7 mouse cellular contexts compared by ENCODE assay signal in genomic region chr13:102664843-102665587, GRCm38 (mm10). TPM values are rescaled to one million over a fixed set of nuclear protein-coding genes. Genes with fewer than 3 reads are reported as not detected.
DNase-seq lines count a peak whose midpoint lies in the region; ATAC-seq and TF ChIP-seq lines count a peak whose summit lies in the region.

No protein-coding gene starts in this region.

- peak; percentile 87 for DNase-seq in R1 (ENCODE audit: low read depth, low spot score)
- peak; percentile 75 for DNase-seq in liver, postnatal 0 days
- DNase-seq in thymus, postnatal 10 days (ENCODE audit: low spot score in 2 of 2): peak; percentile 84 to 92

- no peak overlapping the region for H3K9ac ChIP-seq in forebrain, embryonic 15.5 days (replicated peaks)
- no peak overlapping the region for H3K9ac ChIP-seq in intestine, embryonic 15.5 days
- H3K9ac ChIP-seq in liver, postnatal 0 days (replicated peaks): no peak overlapping the region
- no peak overlapping the region for H3K9ac ChIP-seq in neural tube, embryonic 12.5 days

- H3K27ac ChIP-seq in forebrain, embryonic 15.5 days (replicated peaks): no peak overlapping the region
- H3K27ac ChIP-seq in intestine, embryonic 15.5 days: no peak overlapping the region
- peak overlapping the region; percentile 66 for H3K27ac ChIP-seq in liver, postnatal 0 days (ENCODE audit: low read depth)
- H3K27ac ChIP-seq in neural tube, embryonic 12.5 days: no peak overlapping the region

- 58% methylated on average over 12 of the region's 12 CpGs for WGBS in forebrain, embryonic 15.5 days
- 59% methylated on average over 12 of the region's 12 CpGs for WGBS in intestine, embryonic 15.5 days
- 28% methylated on average over 12 of the region's 12 CpGs for WGBS in liver, postnatal 0 days (ENCODE audit: insufficient replicate concordance)
- 52% methylated on average over 12 of the region's 12 CpGs for WGBS in neural tube, embryonic 12.5 days

- H3K4me3 ChIP-seq in E14TG2a.4 (replicated peaks; ENCODE audit: low read length): peak overlapping the region; percentile 48
- H3K4me3 ChIP-seq in forebrain, embryonic 15.5 days: peak overlapping the region; percentile 14
- no peak overlapping the region for H3K4me3 ChIP-seq in intestine, embryonic 15.5 days (replicated peaks)
- H3K4me3 ChIP-seq in liver, postnatal 0 days (ENCODE audit: low read depth, low read length): peak overlapping the region; percentile 28
- no peak overlapping the region for H3K4me3 ChIP-seq in neural tube, embryonic 12.5 days

- H3K36me3 ChIP-seq in E14TG2a.4 (ENCODE audit: insufficient read depth, low read length): no peaks in the 10 kb centered on the region
- no peaks in the 10 kb centered on the region for H3K36me3 ChIP-seq in forebrain, embryonic 15.5 days
- no peaks in the 10 kb centered on the region for H3K36me3 ChIP-seq in intestine, embryonic 15.5 days
- no peaks in the 10 kb centered on the region for H3K36me3 ChIP-seq in liver, postnatal 0 days (replicated peaks; ENCODE audit: insufficient read depth, low read length)
- no peaks in the 10 kb centered on the region for H3K36me3 ChIP-seq in neural tube, embryonic 12.5 days

- H3K4me1 ChIP-seq in E14TG2a.4 (replicated peaks; ENCODE audit: low read depth, low read length): peaks cover 15% of the 10 kb centered on the region
- no peaks in the 10 kb centered on the region for H3K4me1 ChIP-seq in forebrain, embryonic 15.5 days
- H3K4me1 ChIP-seq in intestine, embryonic 15.5 days (replicated peaks): 0 out of 2 replicates have a peak, but pooled peaks cover 2% of the 10 kb centered on the region
- H3K4me1 ChIP-seq in liver, postnatal 0 days (ENCODE audit: insufficient read depth): peaks cover 27% of the 10 kb centered on the region
- H3K4me1 ChIP-seq in neural tube, embryonic 12.5 days: no peaks in the 10 kb centered on the region

- H3K4me2 ChIP-seq in forebrain, embryonic 15.5 days (replicated peaks): peak overlapping the region; percentile 17; the same call in 1 of the 2 replicates
- peak overlapping the region; percentile 15 for H3K4me2 ChIP-seq in intestine, embryonic 15.5 days (replicated peaks)
- peak overlapping the region; percentile 64 for H3K4me2 ChIP-seq in liver, postnatal 0 days (ENCODE audit: low read depth, low read length)
- H3K4me2 ChIP-seq in neural tube, embryonic 12.5 days (replicated peaks): peak overlapping the region; percentile 34

- TF ChIP-seq EP300 in liver, postnatal 0 days (IDR thresholded peaks at IDR 0.05; ENCODE audit: low read depth): no peak

- peak; percentile 75 for TF ChIP-seq CTCF in E14TG2a.4 (conservative IDR thresholded peaks at IDR 0.05; ENCODE audit: low read length)
- peak; percentile 77 for TF ChIP-seq CTCF in liver, postnatal 0 days (IDR thresholded peaks at IDR 0.05; ENCODE audit: low read depth)

- ATAC-seq in forebrain, embryonic 15.5 days (replicated peaks): peak; percentile 57; the same call in 1 of the 2 replicates
- ATAC-seq in intestine, embryonic 15.5 days: no peak
- peak; percentile 70 for ATAC-seq in liver, postnatal 0 days
- ATAC-seq in neural tube, embryonic 12.5 days (ENCODE audit: low FRiP score, low read depth): no peak

- H3K27me3 ChIP-seq in E14TG2a.4 (ENCODE audit: insufficient read depth, low read length): peaks cover 26% of the 10 kb centered on the region
- H3K27me3 ChIP-seq in forebrain, embryonic 15.5 days: no peaks in the 10 kb centered on the region
- H3K27me3 ChIP-seq in intestine, embryonic 15.5 days (replicated peaks): no peaks in the 10 kb centered on the region
- H3K27me3 ChIP-seq in liver, postnatal 0 days (ENCODE audit: insufficient read depth, low read length): no peaks in the 10 kb centered on the region
- H3K27me3 ChIP-seq in neural tube, embryonic 12.5 days (replicated peaks): no peaks in the 10 kb centered on the region

- H3K9me3 ChIP-seq in E14TG2a.4 (ENCODE audit: low read length): no peaks in the 10 kb centered on the region
- H3K9me3 ChIP-seq in forebrain, embryonic 15.5 days: no peaks in the 10 kb centered on the region
- no peaks in the 10 kb centered on the region for H3K9me3 ChIP-seq in intestine, embryonic 15.5 days
- no peaks in the 10 kb centered on the region for H3K9me3 ChIP-seq in liver, postnatal 0 days (ENCODE audit: low read length)
- no peaks in the 10 kb centered on the region for H3K9me3 ChIP-seq in neural tube, embryonic 12.5 days

RNA-seq across cellular contexts. Expression of gene Cd180, which starts 28.3 kb away (rescaled TPM):
- polyA plus RNA-seq in forebrain, embryonic 15.5 days (2015; fragmentation: Nextera tagmentation; extraction: Ambion mirVana): 0.19 and 0.23 TPM in 2 replicates
- polyA plus RNA-seq in intestine, embryonic 15.5 days (2015; fragmentation: Nextera tagmentation; extraction: Ambion mirVana): 0.49 and 0.66 TPM in 2 replicates
- 1.1 and 1.6 TPM in 2 replicates for polyA plus RNA-seq in liver, postnatal 0 days (2015; fragmentation: Nextera tagmentation; extraction: Ambion mirVana)
- 0.42 and 0.53 TPM in 2 replicates for polyA plus RNA-seq in neural tube, embryonic 12.5 days (2016; fragmentation: Nextera tagmentation; extraction: Ambion mirVana)

Comparison
In these comparisons a context has a peak if more than half of its experiments do, and no peak if none do; other contexts are left out.
1. H3K4me3 ChIP-seq: peak in E14TG2a.4 (single experiment), forebrain, embryonic 15.5 days (single experiment) and liver, postnatal 0 days (single experiment); none in intestine, embryonic 15.5 days (single experiment) and neural tube, embryonic 12.5 days (single experiment).
2. ATAC-seq: peak in forebrain, embryonic 15.5 days (single experiment) and liver, postnatal 0 days (single experiment); none in intestine, embryonic 15.5 days (single experiment) and neural tube, embryonic 12.5 days (single experiment).
3. Peak in every context shown above with its lines, with median percentiles within 50 percentile points of each other: DNase-seq and H3K4me2 ChIP-seq.